Mouse (Mus musculus): Measurements from ENCODE around the gene Ifnl3. TPM values are rescaled to one million over a fixed set of nuclear protein-coding genes. Genes with fewer than 3 reads are reported as not detected.
A peak's percentile ranks its signal among the peaks of the same experiment; 100 is the strongest.

Ifnl3 gene
- polyA plus RNA-seq, 1 experiment = not detected

- no peak overlapping the region for H3K9ac ChIP-seq (ENCODE audit: low read depth, poor library complexity, severe bottlenecking)
- no peaks in the 10 kb centered on the region for H3K9me3 ChIP-seq (replicated peaks; ENCODE audit: control insufficient read depth, insufficient read depth, low read length, poor library complexity, severe bottlenecking)
- TF ChIP-seq EP300 (IDR thresholded peaks at IDR 0.05; ENCODE audit: insufficient read depth, low read depth, low read length) (no peak), CTCF (IDR thresholded peaks at IDR 0.05; ENCODE audit: low read depth, low read length) (no peak), POLR2A (IDR thresholded peaks at IDR 0.05; ENCODE audit: insufficient read depth, low read length) (no peak)
- H3K27me3 ChIP-seq (ENCODE audit: control insufficient read depth, insufficient read depth, low read length, poor library complexity, severe bottlenecking) = no peaks in the 10 kb centered on the region
- H3K36me3 ChIP-seq (ENCODE audit: control insufficient read depth, insufficient read depth, low read length, poor library complexity, severe bottlenecking) = no peaks in the 10 kb centered on the region
- H3K4me1 ChIP-seq (ENCODE audit: control insufficient read depth, insufficient read depth, low read length) = peaks cover 3% of the 10 kb centered on the region
- H3K4me3 ChIP-seq (ENCODE audit: low read depth, low read length) = no peak overlapping the region
- H3K27ac ChIP-seq (ENCODE audit: insufficient read depth, low read length) = no peak overlapping the region
Measured at GRCm38 (mm10) chr7:28545048-28545890, 22.6 kb downstream of the Ifnl3 start.

GRCm38 (mm10) chr7:28545891-28546210 lies 23.2 kb downstream of the Ifnl3 start:
- no peaks in the 10 kb centered on the region for H3K9me3 ChIP-seq (replicated peaks; ENCODE audit: control insufficient read depth, insufficient read depth, low read length, poor library complexity, severe bottlenecking)
- H3K4me1 ChIP-seq (ENCODE audit: control insufficient read depth, insufficient read depth, low read length) = peaks cover 3% of the 10 kb centered on the region
- no peak overlapping the region for H3K4me3 ChIP-seq (ENCODE audit: low read depth, low read length)
- TF ChIP-seq CTCF (IDR thresholded peaks at IDR 0.05; ENCODE audit: low read depth, low read length) (no peak), POLR2A (IDR thresholded peaks at IDR 0.05; ENCODE audit: insufficient read depth, low read length) (no peak), EP300 (IDR thresholded peaks at IDR 0.05; ENCODE audit: insufficient read depth, low read depth, low read length) (no peak)
- no peaks in the 10 kb centered on the region for H3K36me3 ChIP-seq (ENCODE audit: control insufficient read depth, insufficient read depth, low read length, poor library complexity, severe bottlenecking)
- H3K9ac ChIP-seq (ENCODE audit: low read depth, poor library complexity, severe bottlenecking) = no peak overlapping the region
- H3K27ac ChIP-seq (ENCODE audit: insufficient read depth, low read length) = no peak overlapping the region
- H3K27me3 ChIP-seq (ENCODE audit: control insufficient read depth, insufficient read depth, low read length, poor library complexity, severe bottlenecking) = no peaks in the 10 kb centered on the region

- Histone ChIP-seq H3K27ac (ENCODE audit: insufficient read depth, low read length) (no peak overlapping the region), H3K4me1 (ENCODE audit: control insufficient read depth, insufficient read depth, low read length) (peaks cover 3% of the 10 kb centered on the region), H3K9ac (ENCODE audit: low read depth, poor library complexity, severe bottlenecking) (peak overlapping the region; percentile 46), H3K36me3 (ENCODE audit: control insufficient read depth, insufficient read depth, low read length, poor library complexity, severe bottlenecking) (no peaks in the 10 kb centered on the region), H3K9me3 (replicated peaks; ENCODE audit: control insufficient read depth, insufficient read depth, low read length, poor library complexity, severe bottlenecking) (no peaks in the 10 kb centered on the region), H3K27me3 (ENCODE audit: control insufficient read depth, insufficient read depth, low read length, poor library complexity, severe bottlenecking) (no peaks in the 10 kb centered on the region), H3K4me3 (ENCODE audit: low read depth, low read length) (peak overlapping the region; percentile 48)
- TF ChIP-seq CTCF (IDR thresholded peaks at IDR 0.05; ENCODE audit: low read depth, low read length) = no peak
- TF ChIP-seq EP300 (IDR thresholded peaks at IDR 0.05; ENCODE audit: insufficient read depth, low read depth, low read length) = no peak
- no peak for TF ChIP-seq POLR2A (IDR thresholded peaks at IDR 0.05; ENCODE audit: insufficient read depth, low read length)
Measured at GRCm38 (mm10) chr7:28546649-28547048, 24.0 kb downstream of the Ifnl3 start.

GRCm38 (mm10) chr7:28547154-28547553 lies 24.5 kb downstream of the Ifnl3 start, which contains the start of gene Nccrp1:
Gene Nccrp1, minus strand, starts transcription at chr7:28547254.
- no peak within 1 kb of the TSS for H3K27ac ChIP-seq (ENCODE audit: insufficient read depth, low read length)
- no peaks in the 10 kb centered on the region for H3K9me3 ChIP-seq (replicated peaks; ENCODE audit: control insufficient read depth, insufficient read depth, low read length, poor library complexity, severe bottlenecking)
- no peak for TF ChIP-seq CTCF (IDR thresholded peaks at IDR 0.05; ENCODE audit: low read depth, low read length)
- no peak for TF ChIP-seq POLR2A (IDR thresholded peaks at IDR 0.05; ENCODE audit: insufficient read depth, low read length)
- TF ChIP-seq EP300 (IDR thresholded peaks at IDR 0.05; ENCODE audit: insufficient read depth, low read depth, low read length) = no peak
- H3K4me1 ChIP-seq (ENCODE audit: control insufficient read depth, insufficient read depth, low read length) = peaks cover 3% of the 10 kb centered on the region
- peak within 1 kb of the TSS; percentile 46 for H3K9ac ChIP-seq (ENCODE audit: low read depth, poor library complexity, severe bottlenecking)
- H3K27me3 ChIP-seq (ENCODE audit: control insufficient read depth, insufficient read depth, low read length, poor library complexity, severe bottlenecking) = no peaks in the 10 kb centered on the region
- no peaks in the 10 kb centered on the region for H3K36me3 ChIP-seq (ENCODE audit: control insufficient read depth, insufficient read depth, low read length, poor library complexity, severe bottlenecking)
- peak within 1 kb of the TSS; percentile 48 for H3K4me3 ChIP-seq (ENCODE audit: low read depth, low read length)

- TF ChIP-seq CTCF (IDR thresholded peaks at IDR 0.05; ENCODE audit: low read depth, low read length) (no peak), EP300 (IDR thresholded peaks at IDR 0.05; ENCODE audit: insufficient read depth, low read depth, low read length) (no peak), POLR2A (IDR thresholded peaks at IDR 0.05; ENCODE audit: insufficient read depth, low read length) (no peak)
Measured at GRCm38 (mm10) chr7:28547628-28548027, 25.0 kb downstream of the Ifnl3 start.

GRCm38 (mm10) chr7:28553076-28553475 lies 30.4 kb downstream of the Ifnl3 start:
- TF ChIP-seq POLR2A (IDR thresholded peaks at IDR 0.05; ENCODE audit: insufficient read depth, low read length) (no peak), EP300 (IDR thresholded peaks at IDR 0.05; ENCODE audit: insufficient read depth, low read depth, low read length) (no peak), CTCF (IDR thresholded peaks at IDR 0.05; ENCODE audit: low read depth, low read length) (no peak)
- Histone ChIP-seq H3K9me3 (replicated peaks; ENCODE audit: control insufficient read depth, insufficient read depth, low read length, poor library complexity, severe bottlenecking) (no peaks in the 10 kb centered on the region), H3K36me3 (ENCODE audit: control insufficient read depth, insufficient read depth, low read length, poor library complexity, severe bottlenecking) (no peaks in the 10 kb centered on the region), H3K4me1 (ENCODE audit: control insufficient read depth, insufficient read depth, low read length) (peaks cover 9% of the 10 kb centered on the region), H3K4me3 (ENCODE audit: low read depth, low read length) (no peak overlapping the region), H3K27ac (ENCODE audit: insufficient read depth, low read length) (no peak overlapping the region), H3K9ac (ENCODE audit: low read depth, poor library complexity, severe bottlenecking) (no peak overlapping the region), H3K27me3 (ENCODE audit: control insufficient read depth, insufficient read depth, low read length, poor library complexity, severe bottlenecking) (no peaks in the 10 kb centered on the region)

More at GRCm38 (mm10) chr7:28547628-28548027, 25.0 kb downstream of the Ifnl3 start:
- no peak overlapping the region for H3K9ac ChIP-seq (ENCODE audit: low read depth, poor library complexity, severe bottlenecking)
- no peak overlapping the region for H3K4me3 ChIP-seq (ENCODE audit: low read depth, low read length)
- H3K4me1 ChIP-seq (ENCODE audit: control insufficient read depth, insufficient read depth, low read length) = peaks cover 3% of the 10 kb centered on the region
- no peaks in the 10 kb centered on the region for H3K9me3 ChIP-seq (replicated peaks; ENCODE audit: control insufficient read depth, insufficient read depth, low read length, poor library complexity, severe bottlenecking)
- no peak overlapping the region for H3K27ac ChIP-seq (ENCODE audit: insufficient read depth, low read length)
- H3K27me3 ChIP-seq (ENCODE audit: control insufficient read depth, insufficient read depth, low read length, poor library complexity, severe bottlenecking) = no peaks in the 10 kb centered on the region
- no peaks in the 10 kb centered on the region for H3K36me3 ChIP-seq (ENCODE audit: control insufficient read depth, insufficient read depth, low read length, poor library complexity, severe bottlenecking)
